Mouse (Mus musculus) ES-Bruce4 (cell line): ENCODE measurements around the gene Helz2.

Experiments used
- CTCF ChIP-seq: IDR thresholded peaks from one replicate; pipeline ENCODE4 v1.8.1; 2011; ENCODE audit warnings: low read depth, low read length
- EP300 ChIP-seq: IDR thresholded peaks from 2 replicates; pipeline ENCODE4 v1.6.1; 2011; ENCODE audit warnings: low read depth, low read length; ENCODE audit not compliant: insufficient read depth

DNA sequence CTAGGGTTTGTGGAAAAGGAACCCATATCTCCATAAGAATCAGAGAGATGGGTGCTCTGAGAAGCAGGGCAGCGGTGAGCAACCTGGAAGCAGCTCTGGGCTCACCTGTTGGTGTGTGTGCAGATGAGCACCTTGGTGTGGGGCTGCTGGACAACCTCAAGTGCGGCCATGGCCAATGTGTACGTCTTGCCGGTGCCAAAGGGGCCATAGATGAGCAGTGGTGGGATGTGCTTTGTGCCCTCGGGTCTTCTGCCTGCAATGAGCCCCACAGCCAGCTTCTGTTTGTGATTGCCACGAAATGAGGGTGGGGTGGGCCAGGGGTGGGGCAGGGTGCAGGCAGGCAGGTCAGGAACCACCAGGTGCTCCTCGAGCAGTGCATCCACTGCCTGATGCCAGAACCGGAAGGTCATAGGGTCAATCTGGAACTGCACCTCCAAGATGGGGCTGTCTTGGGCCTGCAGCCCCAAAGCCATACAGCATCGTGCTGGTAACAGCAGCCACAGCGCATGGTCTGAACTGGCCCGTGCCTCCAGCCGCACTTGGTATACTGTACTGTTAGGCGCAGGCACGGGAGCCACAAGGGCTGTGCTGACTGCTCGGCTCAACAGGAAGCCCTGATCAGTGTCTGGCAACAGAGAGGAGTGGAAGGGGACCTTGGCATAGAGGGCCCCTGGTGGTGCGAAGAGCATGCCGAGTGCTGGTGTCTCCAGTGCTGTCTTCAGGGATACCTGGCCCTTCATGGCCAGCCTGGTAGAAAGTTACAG lies 4.4 kb downstream of the Helz2 start:
- TF ChIP-seq EP300 (no peak), CTCF (no peak)
